Comparison of ENCODE assay signal across 15 mouse cellular contexts in the genomic region with DNA sequence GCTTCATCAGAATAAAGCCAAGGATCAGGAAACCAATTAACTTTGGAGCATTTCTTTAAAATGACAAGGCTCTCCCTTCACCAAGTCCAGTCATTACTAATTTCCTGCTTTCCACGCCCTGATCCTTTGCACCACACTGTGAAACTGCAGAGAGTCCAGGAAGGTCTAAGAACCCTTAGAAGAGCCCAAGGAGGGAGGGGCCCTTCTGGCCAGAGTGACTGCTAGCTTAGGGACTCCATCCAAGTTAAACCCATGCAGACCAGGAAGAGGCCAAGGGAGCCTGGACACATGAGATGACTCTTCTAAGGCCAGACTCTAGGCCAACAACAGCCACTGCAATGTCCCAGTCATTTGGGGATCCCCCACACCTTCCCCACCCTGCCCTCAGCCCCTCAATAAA.
DNase-seq lines count a peak whose midpoint lies in the region; ATAC-seq and TF ChIP-seq lines count a peak whose summit lies in the region.
"Had no signal": no experiment of that assay in that cellular context is flagged by ENCODE, and none has a peak within 500 bp of the region (broad histone marks: within the 10 kb centered on the region; RNA-seq: fewer than 3 reads in every experiment).

No protein-coding gene starts in this region.

- H3K27ac ChIP-seq in gastrocnemius, adult 2 months = peak overlapping the region; percentile 62
- H3K27ac ChIP-seq in heart, embryonic 12.5 days (ENCODE audit: poor library complexity, severe bottlenecking) = no peak overlapping the region
- H3K27ac ChIP-seq in lung, embryonic 16.5 days (ENCODE audit: low read length) = no peak overlapping the region
- H3K27ac ChIP-seq: embryonic facial prominence, embryonic 13.5 days; left cerebral cortex, adult 2 months had no signal

- no peak overlapping the region for H3K4me3 ChIP-seq in gastrocnemius, adult 2 months
- H3K4me3 ChIP-seq in heart, embryonic 12.5 days = no peak overlapping the region
- no peak overlapping the region for H3K4me3 ChIP-seq in lung, embryonic 16.5 days (ENCODE audit: low read length)
- H3K4me3 ChIP-seq: embryonic facial prominence, embryonic 13.5 days; left cerebral cortex, adult 2 months had no signal

- 0 out of 2 replicates have a peak, but pooled peaks cover 4% of the 10 kb centered on the region for H3K36me3 ChIP-seq in heart, embryonic 12.5 days
- H3K36me3 ChIP-seq in lung, embryonic 16.5 days (ENCODE audit: control insufficient read depth, insufficient read depth, low read length) = no peaks in the 10 kb centered on the region
- H3K36me3 ChIP-seq: embryonic facial prominence, embryonic 13.5 days had no signal

- H3K27me3 ChIP-seq in heart, embryonic 12.5 days (replicated peaks) = no peaks in the 10 kb centered on the region
- H3K27me3 ChIP-seq in lung, embryonic 16.5 days (ENCODE audit: control insufficient read depth, insufficient read depth, low read depth, low read length) = no peaks in the 10 kb centered on the region
- H3K27me3 ChIP-seq: embryonic facial prominence, embryonic 13.5 days had no signal

- no peak overlapping the region for H3K9ac ChIP-seq in heart, embryonic 12.5 days
- no peak overlapping the region for H3K9ac ChIP-seq in lung, embryonic 16.5 days (ENCODE audit: low read length)
- H3K9ac ChIP-seq: embryonic facial prominence, embryonic 13.5 days; lung, embryonic 14.5 days had no signal

- no peak for TF ChIP-seq CTCF in gastrocnemius, adult 2 months (IDR thresholded peaks at IDR 0.05)

- no peak overlapping the region for H3K4me2 ChIP-seq in heart, embryonic 12.5 days
- H3K4me2 ChIP-seq in lung, embryonic 16.5 days (ENCODE audit: low read depth, low read length) = no peak overlapping the region
- H3K4me2 ChIP-seq: embryonic facial prominence, embryonic 13.5 days; lung, embryonic 14.5 days had no signal

- intact Hi-C loops in gastrocnemius, adult 2 months (cut with DNase I) = no loop called here

- H3K4me1 ChIP-seq in heart, embryonic 12.5 days (replicated peaks) = peaks cover 85% of the 10 kb centered on the region
- peaks cover 6% of the 10 kb centered on the region; the same call in 1 of the 2 replicates for H3K4me1 ChIP-seq in lung, embryonic 16.5 days (replicated peaks; ENCODE audit: control insufficient read depth, insufficient read depth, low read length)

- DNase-seq in gastrocnemius, adult 2 months = peak; percentile 66
- DNase-seq in gastrocnemius, postnatal 10 days = no peak
- peak; percentile 61 for DNase-seq in Muller cell, postnatal 12 days (ENCODE audit: inconsistent ontology term)
- no peak for DNase-seq in right cerebral cortex, postnatal 25 days
- DNase-seq in ovary, postnatal 10 days (ENCODE audit: low spot score) = no peak
- DNase-seq in thymus, postnatal 36 days = no peak
- DNase-seq: adrenal gland, postnatal 14 days; B cell, adult 2 months; cerebellum, adult 8-10 months; kidney, adult 8-10 months; lung, embryonic 14.5 days had no signal

- peak; percentile 48; the same call in 1 of the 2 replicates for ATAC-seq in heart, embryonic 12.5 days (ENCODE audit: insufficient number of reproducible peaks, low FRiP score)
- peak; percentile 81 for ATAC-seq in lung, embryonic 16.5 days (ENCODE audit: low read depth)

- H3K9me3 ChIP-seq in heart, embryonic 12.5 days (replicated peaks) = no peaks in the 10 kb centered on the region
- H3K9me3 ChIP-seq in lung, embryonic 16.5 days (ENCODE audit: control insufficient read depth, low read length) = no peaks in the 10 kb centered on the region
- H3K9me3 ChIP-seq: embryonic facial prominence, embryonic 13.5 days had no signal

- WGBS in heart, embryonic 12.5 days = 55% methylated on average over 1 of the region's 1 CpGs
- whole genome bisulfite sequencing in lung, embryonic 16.5 days = 56% methylated on average over 1 of the region's 1 CpGs

Comparison
In these comparisons a context has a peak if more than half of its experiments do, and no peak if none do; other contexts are left out.
1. DNase-seq: peak in gastrocnemius, adult 2 months (single experiment) and Muller cell, postnatal 12 days (single experiment); none in gastrocnemius, postnatal 10 days (single experiment), right cerebral cortex, postnatal 25 days (single experiment), ovary, postnatal 10 days (single experiment) and thymus, postnatal 36 days (0 of 2).